Mouse (Mus musculus) forebrain, embryonic 11.5 days (tissue): ENCODE data around the gene Ptpn11. TPM values are rescaled to one million over a fixed set of nuclear protein-coding genes. Genes with fewer than 3 reads are reported as not detected.

ENCODE experiments used
- ATAC-seq: fragments of 200-750 bp; cut with Nextera tagmentation; replicated peaks from 2 replicates; pipeline ENCODE4 v1.8.0; 2017; ENCODE audit warnings: moderate TSS enrichment; ENCODE audit not compliant: low FRiP score
- DNase-seq: peaks from one replicate; pipeline ENCODE4 v3.0.0-alpha.2; 2017; ENCODE audit warnings: low spot score
- H3K27ac ChIP-seq: fragments of 300-500 bp; sonication (generic); 2 replicates; pipeline ENCODE4 v1.5.1; 2014; ENCODE audit warnings: low read depth, low read length
- H3K27me3 ChIP-seq: fragments of 300-500 bp; sonication (generic); 2 replicates; pipeline ENCODE4 v1.6.1; 2014; ENCODE audit warnings: mild to moderate bottlenecking, low read length, mixed read lengths; ENCODE audit not compliant: control insufficient read depth, insufficient read depth
- H3K36me3 ChIP-seq: fragments of 300-500 bp; sonication (generic); 2 replicates; pipeline ENCODE4 v1.6.1; 2014; ENCODE audit warnings: mild to moderate bottlenecking, low read length, moderate library complexity, mixed read lengths; ENCODE audit not compliant: control insufficient read depth, insufficient read depth
- H3K4me1 ChIP-seq: fragments of 300-500 bp; sonication (generic); replicated peaks from 2 replicates; pipeline ENCODE4 v1.6.1; 2014; ENCODE audit warnings: low read length, mixed read lengths; ENCODE audit not compliant: control insufficient read depth, insufficient read depth
- H3K4me2 ChIP-seq: fragments of 300-500 bp; sonication (generic); 2 replicates; pipeline ENCODE4 v1.6.1; 2014; ENCODE audit warnings: low read depth, mild to moderate bottlenecking, low read length, moderate library complexity, mixed read lengths; ENCODE audit not compliant: severe bottlenecking
- H3K4me3 ChIP-seq: fragments of 300-500 bp; sonication (generic); 2 replicates; pipeline ENCODE4 v1.5.1; 2014; ENCODE audit warnings: low read depth, low read length
- H3K9ac ChIP-seq: fragments of 300-500 bp; sonication (generic); 2 replicates; pipeline ENCODE4 v1.6.1; 2014; ENCODE audit warnings: low read length
- H3K9me3 ChIP-seq: fragments of 300-500 bp; sonication (generic); 2 replicates; pipeline ENCODE4 v1.6.1; 2016; ENCODE audit warnings: low read length, mixed read lengths; ENCODE audit not compliant: control insufficient read depth
- WGBS: fragments of 180-500 bp; shearing (Covaris S2); extraction: QIAGEN DNeasy Blood & Tissue Kit; methylation state at CpG from one replicate; pipeline ENCODE4 v1.1.7; 2014; 5-methylcytosine and 5-hydroxymethylcytosine counted together
- polyA plus RNA-seq: library from polyadenylated mRNA; unstranded; fragments of >200 nt; fragmentation: Nextera tagmentation; extraction: Ambion mirVana; gene quantifications from 2 replicates; pipeline ENCODE4 v1.2.1, GENCODE M21; 2014

The Ptpn11 gene
- polyA plus RNA-seq, 1 experiment from 2014 or later, result 27.4 TPM

- Histone ChIP-seq H3K27me3 (no peaks in the 10 kb centered on the region), H3K4me2 (no peak overlapping the region), H3K9me3 (no peaks in the 10 kb centered on the region; the same call in 1 of the 2 replicates), H3K4me1 (no peaks in the 10 kb centered on the region), H3K9ac (no peak overlapping the region), H3K27ac (no peak overlapping the region), H3K36me3 (no peaks in the 10 kb centered on the region), H3K4me3 (no peak overlapping the region)
- 76% methylated on average over 3 of the region's 3 CpGs for WGBS
- DNase-seq (no peak), ATAC-seq (no peak)
Measured at GRCm38 (mm10) chr5:121093281-121093680, 97.9 kb downstream of the Ptpn11 start.

- Histone ChIP-seq H3K27me3 (no peaks in the 10 kb centered on the region), H3K9me3 (no peaks in the 10 kb centered on the region; the same call in 1 of the 2 replicates), H3K4me2 (no peak overlapping the region), H3K27ac (no peak overlapping the region), H3K36me3 (no peaks in the 10 kb centered on the region), H3K4me3 (no peak overlapping the region), H3K4me1 (no peaks in the 10 kb centered on the region), H3K9ac (no peak overlapping the region)
- WGBS, result 73% methylated on average over 7 of the region's 7 CpGs
- ATAC-seq, result no peak
- DNase-seq, result no peak
Measured at GRCm38 (mm10) chr5:121089660-121090059, 101.5 kb downstream of the Ptpn11 start.

- Histone ChIP-seq H3K9ac (no peak overlapping the region), H3K36me3 (no peaks in the 10 kb centered on the region), H3K4me2 (no peak overlapping the region), H3K9me3 (no peaks in the 10 kb centered on the region; the same call in 1 of the 2 replicates), H3K27ac (no peak overlapping the region), H3K27me3 (no peaks in the 10 kb centered on the region), H3K4me1 (no peaks in the 10 kb centered on the region), H3K4me3 (no peak overlapping the region)
- DNase-seq (no peak), ATAC-seq (no peak)
- 69% methylated on average over 7 of the region's 7 CpGs for WGBS
Measured at GRCm38 (mm10) chr5:121087733-121088132, 103.5 kb downstream of the Ptpn11 start.

GRCm38 (mm10) chr5:121082605-121083004, 108.6 kb downstream of the Ptpn11 start:
- Histone ChIP-seq H3K4me2 (no peak overlapping the region), H3K27ac (no peak overlapping the region), H3K27me3 (no peaks in the 10 kb centered on the region), H3K4me1 (no peaks in the 10 kb centered on the region), H3K9ac (no peak overlapping the region), H3K36me3 (no peaks in the 10 kb centered on the region), H3K4me3 (no peak overlapping the region), H3K9me3 (no peaks in the 10 kb centered on the region; the same call in 1 of the 2 replicates)
- WGBS, result 97% methylated on average over 7 of the region's 7 CpGs
- ATAC-seq, result no peak
- DNase-seq, result no peak

- Histone ChIP-seq H3K36me3 (no peaks in the 10 kb centered on the region), H3K4me1 (no peaks in the 10 kb centered on the region), H3K4me2 (no peak overlapping the region), H3K9ac (no peak overlapping the region), H3K27me3 (no peaks in the 10 kb centered on the region), H3K9me3 (no peaks in the 10 kb centered on the region; the same call in 1 of the 2 replicates), H3K4me3 (no peak overlapping the region), H3K27ac (no peak overlapping the region)
- DNase-seq, result no peak
- ATAC-seq, result no peak
- 83% methylated on average over 5 of the region's 5 CpGs for WGBS
Measured at GRCm38 (mm10) chr5:121081754-121082153, 109.4 kb downstream of the Ptpn11 start.

Other genes starting within 250 kb of the Ptpn11 start
- 2.1 and 2.2 TPM in 2 replicates for gene Rph3a, start 181.3 kb downstream of the Ptpn11 start, polyA plus RNA-seq
- gene Rpl6, start 13.1 kb upstream of the Ptpn11 start, polyA plus RNA-seq, result 586 and 620 TPM in 2 replicates
- gene Hectd4, start 28.8 kb upstream of the Ptpn11 start, polyA plus RNA-seq, result 11.5 and 13.4 TPM in 2 replicates
- 78.5 and 84.6 TPM in 2 replicates for gene Trafd1, start 194.2 kb upstream of the Ptpn11 start, polyA plus RNA-seq
- 53.2 and 53.4 TPM in 2 replicates for gene Naa25, start 206.5 kb upstream of the Ptpn11 start, polyA plus RNA-seq